Mouse (Mus musculus): ENCODE measurements around the gene Tyw3.

Tyw3 gene

GRCm38 (mm10) chr3:154565437-154565836, 31.5 kb downstream of the Tyw3 start:
- no peak for DNase-seq (ENCODE audit: low spot score in 2 of 2)

DNA sequence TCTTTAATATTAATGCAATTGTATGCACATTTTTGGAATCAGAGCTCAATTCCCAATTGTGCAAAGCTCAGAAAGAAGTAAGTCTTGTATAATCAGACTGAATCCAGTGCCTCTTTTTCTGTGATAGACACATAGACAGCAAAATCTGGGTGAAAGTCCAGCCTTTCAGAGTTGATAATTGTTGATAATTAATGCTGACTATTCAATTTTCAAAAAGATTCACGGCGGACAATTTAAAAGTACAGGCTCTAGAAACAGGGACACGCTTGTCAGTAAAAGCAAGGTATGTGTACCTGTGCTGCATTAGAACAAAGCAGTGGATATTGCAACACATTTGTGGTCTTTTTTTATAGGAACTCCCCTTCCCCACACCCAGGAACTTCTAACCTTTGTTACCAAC, 34.7 kb downstream of the Tyw3 start:
- DNase-seq (ENCODE audit: low spot score in 2 of 2) = no peak

GRCm38 (mm10) chr3:154551035-154551411, 45.9 kb downstream of the Tyw3 start:
- DNase-seq (ENCODE audit: low spot score in 2 of 2) = no peak

DNA sequence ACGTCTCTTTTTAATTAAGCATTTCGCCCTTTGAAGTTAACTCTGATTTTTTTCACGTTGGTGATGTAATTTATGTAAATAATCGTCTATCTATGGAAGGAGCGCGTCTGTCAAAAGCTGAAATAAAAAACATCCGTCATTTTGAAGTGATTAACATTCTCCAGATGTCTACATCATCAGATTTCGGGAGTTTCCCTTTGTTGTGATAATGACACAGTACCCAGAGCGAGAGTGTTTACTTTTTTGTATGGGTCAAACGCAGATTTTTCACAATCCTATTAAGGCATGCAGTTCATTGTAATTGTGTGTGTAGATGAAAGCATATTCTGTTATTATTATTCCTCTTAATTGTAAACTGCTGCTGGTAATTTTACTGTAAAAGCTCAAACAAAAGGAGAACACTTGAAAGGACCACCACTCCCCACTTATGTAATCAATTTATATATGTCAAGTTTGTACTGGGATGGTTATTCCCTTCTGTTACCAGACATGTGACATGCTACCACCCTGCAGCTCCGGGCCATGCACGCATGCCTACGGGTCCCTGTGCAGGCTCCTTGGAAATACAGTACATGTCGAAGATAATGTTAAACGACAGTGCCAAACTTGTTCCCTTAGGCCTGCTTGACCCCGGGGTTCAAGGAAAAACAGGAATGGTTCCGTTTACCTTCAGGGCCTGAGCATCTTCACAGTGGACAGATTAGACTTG, 46.4 kb downstream of the Tyw3 start:
- DNase-seq (ENCODE audit: low spot score in 2 of 2) = no peak

DNA sequence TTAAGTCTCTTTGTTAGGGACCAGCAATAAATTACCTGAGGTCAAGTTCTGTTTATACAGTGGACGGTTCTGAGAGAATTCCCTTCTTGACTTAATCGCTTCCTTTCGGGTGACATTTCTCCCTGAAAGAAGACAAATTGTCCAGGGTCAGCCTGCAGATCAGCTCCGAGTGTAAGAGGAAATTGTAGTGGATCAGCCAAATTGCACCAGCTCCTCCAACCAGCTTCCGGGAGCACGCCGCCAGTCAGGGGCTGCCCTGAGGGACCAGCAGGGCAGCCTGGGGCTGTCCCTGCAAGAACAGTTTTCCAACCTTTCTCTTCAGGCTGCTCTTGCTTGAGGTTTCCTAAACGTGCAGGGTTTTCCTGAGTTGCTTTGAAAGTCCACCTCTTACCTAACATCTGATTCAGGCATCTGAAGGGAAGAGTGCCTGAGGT, 48.0 kb downstream of the Tyw3 start:
- DNase-seq (ENCODE audit: low spot score in 2 of 2) = no peak

DNA sequence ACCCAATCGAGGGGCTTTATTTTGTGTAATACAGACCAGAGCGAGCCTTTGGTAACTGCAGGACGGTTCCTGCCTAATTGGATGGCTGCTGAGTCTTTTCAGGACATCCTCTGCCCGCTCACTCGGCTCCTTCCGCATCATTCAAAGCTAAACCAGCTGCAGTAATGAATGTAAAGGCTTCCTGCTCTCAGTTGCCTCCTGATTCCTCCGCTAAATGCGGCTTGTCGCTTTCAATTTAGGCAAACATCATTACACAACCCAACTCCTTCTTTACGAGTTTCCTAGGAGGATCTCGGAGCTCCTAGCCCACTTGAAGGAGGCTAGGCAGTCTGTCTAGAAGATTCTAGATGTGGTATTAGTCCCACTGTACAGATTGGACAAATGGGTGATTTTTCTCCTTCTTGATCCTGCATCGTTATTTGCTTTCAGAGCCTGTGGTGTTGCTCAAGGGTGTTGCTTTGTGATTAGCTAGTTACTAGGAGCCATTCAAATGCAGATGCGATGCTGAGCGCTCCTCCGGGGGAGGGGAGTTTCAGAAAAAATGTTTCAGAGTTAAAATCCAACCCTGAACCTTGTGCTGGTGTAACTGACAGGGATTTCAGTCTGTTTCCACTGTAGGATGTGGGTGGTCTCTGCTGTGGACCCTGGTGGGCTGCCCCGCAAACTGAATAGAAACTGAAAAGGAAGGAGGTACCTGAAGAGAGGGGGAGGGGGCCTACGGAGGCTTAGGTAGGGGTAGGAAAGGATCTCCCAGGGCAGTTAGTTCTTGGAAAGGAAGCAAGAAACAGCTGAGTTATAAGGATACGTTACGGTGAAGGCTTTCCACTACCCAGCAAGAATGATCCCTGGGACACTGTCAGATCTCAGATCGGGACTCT, 49.1 kb downstream of the Tyw3 start:
- no peak for DNase-seq (ENCODE audit: low spot score in 2 of 2)

- no peak for DNase-seq (ENCODE audit: low spot score in 2 of 2)
Measured at GRCm38 (mm10) chr3:154546234-154546633, 50.7 kb downstream of the Tyw3 start.

DNA sequence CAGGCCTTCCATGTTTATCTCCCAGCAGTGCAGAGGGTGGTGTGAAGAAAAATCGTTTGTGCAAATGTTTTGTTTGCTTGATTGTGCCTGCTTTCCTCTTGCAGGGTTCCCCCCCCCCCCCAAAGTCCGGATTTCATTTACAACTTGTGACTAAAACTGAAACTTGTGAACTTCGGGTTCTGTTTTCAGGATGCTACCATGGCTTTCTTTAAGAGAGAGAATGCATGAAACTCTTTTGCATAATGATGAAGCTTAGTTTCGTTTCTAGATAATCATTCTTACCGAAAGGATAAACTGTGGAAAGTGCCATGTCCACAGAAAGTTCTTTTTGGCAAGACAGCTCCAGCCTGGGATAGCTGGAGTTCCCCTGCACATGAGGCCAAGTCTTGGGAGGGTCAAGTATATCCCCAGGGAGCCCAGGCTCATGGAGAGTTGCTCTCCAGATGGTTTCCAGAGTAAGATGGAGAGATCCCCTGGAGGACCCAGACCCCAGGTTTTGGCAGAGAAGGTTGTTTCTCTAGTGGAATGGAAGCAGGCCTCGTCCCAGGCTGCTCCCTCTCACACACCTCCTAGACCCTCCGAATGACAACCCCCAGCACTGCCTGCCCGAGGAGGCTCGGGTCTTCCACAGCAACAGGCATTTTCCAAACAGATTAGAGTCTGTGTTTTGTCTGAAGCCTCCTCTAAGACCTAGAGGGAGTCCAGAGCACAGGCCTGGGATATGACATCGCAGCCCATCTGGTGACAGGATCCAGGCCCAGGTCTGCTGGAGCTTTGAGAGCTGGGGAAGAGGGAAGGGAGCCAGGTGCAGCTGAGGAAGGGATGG, 56.6 kb downstream of the Tyw3 start:
- no peak for DNase-seq (ENCODE audit: low spot score in 2 of 2)

- no peak for DNase-seq (ENCODE audit: low spot score in 2 of 2)
Measured at GRCm38 (mm10) chr3:154536134-154536533, 60.8 kb downstream of the Tyw3 start.

- no peak for DNase-seq (ENCODE audit: low spot score in 2 of 2)
Measured at GRCm38 (mm10) chr3:154533246-154533645, 63.7 kb downstream of the Tyw3 start.

DNA sequence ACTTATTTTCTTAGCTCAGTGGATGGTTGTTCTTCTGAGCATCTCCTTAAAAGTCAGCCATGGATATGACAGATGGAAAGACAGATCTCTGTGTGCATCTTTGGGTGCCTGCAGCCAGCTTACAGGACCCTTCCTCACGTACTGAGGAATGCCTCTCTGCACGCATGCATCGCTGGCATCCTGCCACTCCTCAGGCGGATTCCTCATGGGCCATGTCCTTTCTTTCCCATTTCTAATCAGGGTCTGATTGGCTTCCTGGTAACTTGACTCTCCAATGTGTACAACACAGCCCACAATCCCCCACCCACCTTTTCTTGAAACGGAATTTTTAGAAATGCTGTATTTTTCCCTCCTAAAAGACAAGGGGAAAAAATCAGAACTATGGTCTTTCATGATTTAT, 67.9 kb downstream of the Tyw3 start:
- no peak for DNase-seq (ENCODE audit: low spot score in 2 of 2)

DNA sequence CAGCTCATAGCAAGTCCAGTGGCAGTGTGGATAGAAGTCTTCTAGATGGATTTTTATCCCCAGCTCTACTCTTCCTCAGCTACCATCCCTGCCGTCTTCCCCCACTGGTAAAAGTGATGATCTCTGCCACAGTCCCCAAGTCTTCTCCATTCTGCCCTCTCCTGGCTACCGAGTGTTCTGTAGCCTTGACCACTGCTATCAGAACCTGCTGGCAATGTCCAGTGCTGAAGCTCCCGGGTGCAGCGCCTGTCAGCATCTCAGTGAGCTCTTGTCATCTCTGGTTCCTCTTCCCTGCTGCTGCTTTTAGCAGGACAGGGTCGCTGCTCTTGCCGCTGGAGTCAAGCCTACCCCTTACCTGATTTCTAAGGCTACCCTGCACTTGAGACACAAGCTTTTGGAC, 70.3 kb downstream of the Tyw3 start:
- DNase-seq (ENCODE audit: low spot score in 2 of 2) = no peak

All from spleen, postnatal 4 days (tissue).